Mouse (Mus musculus) bone marrow, adult 2 months (tissue): ENCODE data around the gene Fermt1. TPM values are rescaled to one million over a fixed set of nuclear protein-coding genes. Genes with fewer than 3 reads are reported as not detected.

Source experiments
- H3K27ac ChIP-seq: fragments of 200-500 bp; 2 replicates; pipeline ENCODE4 v1.5.1; 2012; ENCODE audit warnings: low read depth, mild to moderate bottlenecking, control low read depth, inconsistent platforms, low read length; ENCODE audit not compliant: control insufficient read depth, poor library complexity, insufficient read depth
- H3K4me1 ChIP-seq: fragments of 200-500 bp; 2 replicates; pipeline ENCODE4 v1.6.1; 2011; ENCODE audit warnings: low read length; ENCODE audit not compliant: control insufficient read depth, insufficient read depth
- H3K4me3 ChIP-seq: fragments of 200-500 bp; replicated peaks from 2 replicates; pipeline ENCODE3; 2011; ENCODE audit warnings: mild to moderate bottlenecking, low read depth, low read length, control low read depth; ENCODE audit not compliant: control insufficient read depth
- CTCF ChIP-seq: fragments of 200-500 bp; IDR thresholded peaks from 2 replicates; pipeline ENCODE4 v1.5.1; 2011; ENCODE audit warnings: low read length, control low read depth; ENCODE audit not compliant: control insufficient read depth, insufficient read depth
- POLR2A ChIP-seq: fragments of 200-500 bp; IDR thresholded peaks from 2 replicates; pipeline ENCODE4 v1.6.1; 2011; ENCODE audit warnings: low read depth, mild to moderate bottlenecking, control low read depth, low read length, borderline replicate concordance; ENCODE audit not compliant: control insufficient read depth
- WGBS: fragments of 180-500 bp; shearing (Covaris S2); methylation state at CpG from one replicate; pipeline ENCODE4 v1.1.7; 2018; 5-methylcytosine and 5-hydroxymethylcytosine counted together
- polyA plus RNA-seq: library from polyadenylated mRNA; stranded (reverse); fragments of >200 nt; gene quantifications from 2 replicates; pipeline ENCODE4 v1.2.4, GENCODE M21; 2011; ENCODE audit warnings: low replicate concordance; ENCODE audit not compliant: missing spikeins, insufficient read depth, insufficient read length

Gene Fermt1
- polyA plus RNA-seq, 1 experiment: not detected

DNA sequence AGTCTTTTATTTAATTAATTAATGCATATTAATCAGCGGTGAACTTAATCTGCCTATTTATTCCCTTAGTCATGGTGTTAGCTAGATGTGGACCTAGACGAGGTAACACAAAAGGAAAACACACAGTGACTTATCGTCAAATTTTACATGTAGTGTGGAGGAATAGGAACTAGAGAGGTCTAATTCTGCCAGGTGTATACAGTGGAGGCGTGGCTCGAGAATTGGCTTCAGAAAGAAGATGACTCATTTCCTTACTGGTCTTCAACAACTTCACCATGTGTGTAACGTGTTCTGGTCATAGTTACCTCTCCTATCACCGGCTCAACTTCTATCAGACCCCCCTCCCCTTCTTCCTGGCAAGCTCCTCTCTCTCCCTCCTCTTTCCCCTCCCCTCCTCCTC, 2.5 kb upstream of the Fermt1 start:
- H3K27ac ChIP-seq: no peak overlapping the region
- H3K4me3 ChIP-seq: no peak overlapping the region
- H3K4me1 ChIP-seq: no peaks in the 10 kb centered on the region
- 40% methylated on average over 7 of the region's 7 CpGs for WGBS
- TF ChIP-seq POLR2A: no peak
- TF ChIP-seq CTCF: no peak

DNA sequence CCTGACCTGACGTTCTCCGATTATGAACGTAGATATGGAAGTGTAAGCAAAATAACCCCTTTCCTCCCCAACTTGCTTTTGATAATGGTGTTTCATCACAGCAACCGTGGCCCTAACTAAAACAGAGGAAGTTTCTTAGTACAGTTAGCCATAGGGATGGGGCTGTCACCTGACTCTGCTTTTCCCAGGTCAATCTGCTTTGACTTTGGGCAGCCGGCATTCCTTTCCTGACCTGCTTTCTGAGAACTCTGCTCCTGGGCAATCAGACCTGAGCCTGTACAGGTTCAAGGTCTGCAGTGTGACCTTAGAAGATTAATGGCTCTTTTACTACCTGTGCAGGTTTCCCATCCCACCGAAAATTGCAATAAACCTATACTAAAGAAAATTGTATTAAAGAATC, 1.3 kb upstream of the Fermt1 start:
- Histone ChIP-seq H3K4me3 (no peak overlapping the region), H3K4me1 (no peaks in the 10 kb centered on the region), H3K27ac (no peak overlapping the region)
- 57% methylated on average over 6 of the region's 6 CpGs for WGBS
- TF ChIP-seq POLR2A (no peak), CTCF (no peak)

DNA sequence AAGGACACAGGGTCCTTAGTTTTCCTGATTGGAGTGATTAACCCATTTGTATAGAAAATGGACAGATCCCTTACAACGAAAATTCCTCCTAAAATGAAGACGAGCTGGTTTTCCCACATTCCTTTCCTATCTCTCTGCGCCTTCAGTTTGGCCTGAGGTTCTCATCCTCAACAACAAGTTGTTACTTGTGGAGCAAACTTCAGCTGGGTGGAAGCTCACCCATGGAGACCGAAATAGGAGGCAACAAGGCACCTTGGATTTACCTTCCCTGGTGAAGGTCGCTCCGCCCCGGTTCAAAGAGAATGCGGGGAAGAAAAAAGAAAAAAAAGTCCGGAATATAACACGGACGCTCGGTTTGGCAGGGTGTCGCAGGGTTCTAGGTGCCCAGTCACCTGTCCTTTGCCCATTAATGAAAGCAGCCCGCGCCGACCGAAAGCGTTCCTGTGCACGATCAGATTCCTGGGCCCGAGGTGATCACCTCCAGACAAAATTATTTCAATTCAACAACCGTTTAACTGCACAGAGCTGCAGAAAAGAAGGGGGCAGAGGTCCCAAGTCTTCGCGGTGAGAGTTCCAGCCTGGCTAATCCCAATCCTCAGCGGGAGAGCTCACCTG, 888 bp downstream of the Fermt1 start:
- TF ChIP-seq POLR2A (no peak), CTCF (no peak)
- H3K4me3 ChIP-seq: no peak overlapping the region
- H3K4me1 ChIP-seq: no peaks in the 10 kb centered on the region
- no peak overlapping the region for H3K27ac ChIP-seq
- 13% methylated on average over 24 of the region's 24 CpGs for WGBS

DNA sequence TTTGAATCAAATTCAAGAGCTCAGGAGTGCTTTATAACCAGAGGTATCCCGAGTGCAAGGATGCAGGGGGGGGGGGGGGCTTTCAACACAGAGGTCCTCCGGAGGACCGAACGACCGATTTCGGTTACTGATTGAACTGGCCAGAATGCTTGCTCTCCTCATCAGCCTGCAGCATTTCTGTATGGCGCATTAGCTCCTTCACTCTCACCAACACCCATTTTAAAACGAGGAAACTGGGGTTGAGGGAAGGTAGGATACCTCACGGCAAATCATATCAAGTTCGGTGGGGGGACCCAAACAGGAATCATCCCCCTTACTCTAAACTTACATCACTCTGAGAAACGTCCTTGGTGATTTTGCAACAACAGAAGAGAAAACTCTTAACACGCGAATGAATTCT, 1.7 kb downstream of the Fermt1 start:
- Histone ChIP-seq H3K27ac (no peak overlapping the region), H3K4me3 (no peak overlapping the region), H3K4me1 (no peaks in the 10 kb centered on the region)
- TF ChIP-seq POLR2A: no peak
- TF ChIP-seq CTCF: no peak
- 37% methylated on average over 13 of the region's 13 CpGs for WGBS

DNA sequence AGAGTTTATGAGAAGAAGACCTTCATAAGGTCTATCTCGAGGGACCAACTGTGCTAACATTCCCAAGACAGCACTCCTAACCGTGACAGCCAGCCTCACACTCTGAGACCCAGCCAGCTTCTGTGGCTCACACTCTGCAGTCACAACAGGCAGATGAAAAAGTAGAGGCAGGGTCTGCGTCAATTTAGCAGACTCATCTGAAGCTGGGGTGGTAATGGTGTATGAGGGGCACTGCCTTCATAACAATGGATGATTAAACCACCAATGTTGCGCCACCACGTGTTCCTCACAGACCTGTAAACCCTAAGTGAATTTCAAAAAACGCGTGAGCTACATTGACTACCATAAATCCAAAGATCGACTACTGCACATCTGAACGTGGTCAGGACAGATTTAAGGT, 2.1 kb downstream of the Fermt1 start:
- H3K4me3 ChIP-seq: no peak overlapping the region
- no peaks in the 10 kb centered on the region for H3K4me1 ChIP-seq
- 43% methylated on average over 9 of the region's 9 CpGs for WGBS
- H3K27ac ChIP-seq: no peak overlapping the region
- TF ChIP-seq CTCF (no peak), POLR2A (no peak)

DNA sequence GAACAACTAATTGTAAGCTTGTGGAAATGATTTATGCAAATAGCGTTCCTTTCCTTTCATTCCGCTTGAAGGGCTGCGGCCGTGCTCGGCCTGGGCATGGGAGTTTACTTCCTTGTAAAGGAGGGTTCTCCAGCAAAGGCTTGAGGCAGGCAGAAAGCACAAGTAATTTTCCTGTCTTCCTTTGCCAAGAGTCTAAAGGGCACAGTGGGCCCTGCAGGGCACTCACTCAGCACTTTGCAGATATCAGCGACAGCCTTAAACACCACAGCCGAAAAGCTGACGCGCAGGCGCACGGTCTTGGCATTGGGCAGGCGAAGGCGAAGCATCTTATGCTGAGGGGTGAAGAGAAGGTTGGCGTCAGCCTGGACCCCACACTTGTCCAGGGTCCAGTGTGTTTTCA, 6.7 kb downstream of the Fermt1 start:
- TF ChIP-seq CTCF (no peak), POLR2A (no peak)
- Histone ChIP-seq H3K4me3 (no peak overlapping the region), H3K27ac (no peak overlapping the region), H3K4me1 (no peaks in the 10 kb centered on the region)
- WGBS: 84% methylated on average over 14 of the region's 14 CpGs

DNA sequence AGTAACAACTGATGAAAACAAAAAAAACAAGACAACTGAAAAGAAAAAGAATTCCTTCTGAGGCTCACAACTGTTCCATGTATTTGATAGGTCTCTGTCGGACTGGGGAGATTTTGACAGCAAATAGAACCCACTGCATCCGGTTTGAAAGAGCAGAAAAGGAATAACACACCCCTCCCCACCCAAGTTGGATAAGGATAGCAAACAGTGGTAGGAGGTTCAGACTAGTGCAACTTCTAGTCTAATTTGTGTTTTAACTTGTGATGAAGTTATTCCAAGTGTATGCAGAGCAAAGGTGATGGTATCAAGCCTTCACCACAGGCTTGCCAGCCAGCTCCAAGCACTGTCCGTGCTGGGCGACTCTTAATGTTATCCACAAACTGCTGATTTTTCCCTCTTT, 9.5 kb downstream of the Fermt1 start:
- WGBS: 63% methylated on average over 4 of the region's 4 CpGs

DNA sequence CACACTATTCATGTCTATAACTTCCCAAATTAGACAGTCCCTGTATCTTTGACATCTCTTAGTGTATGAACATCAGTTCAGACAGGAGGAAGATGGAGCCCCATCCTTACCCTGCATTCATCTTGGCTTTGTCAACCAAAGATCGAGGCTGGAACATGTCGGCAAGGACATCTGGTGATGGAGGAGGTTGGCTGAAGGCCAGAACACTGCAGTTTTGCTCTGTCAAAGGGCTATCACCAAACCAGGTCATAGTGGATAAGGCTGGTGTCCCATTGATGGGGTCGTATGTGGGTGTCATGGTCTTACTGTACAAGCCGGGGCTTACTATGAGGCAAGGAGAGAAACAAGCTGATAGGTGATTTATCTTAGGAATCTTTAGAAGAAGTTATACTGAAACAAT, 11.0 kb downstream of the Fermt1 start:
- TF ChIP-seq POLR2A: no peak
- no peak for TF ChIP-seq CTCF
- H3K4me3 ChIP-seq: no peak overlapping the region
- H3K27ac ChIP-seq: no peak overlapping the region
- H3K4me1 ChIP-seq: no peaks in the 10 kb centered on the region
- WGBS: 82% methylated on average over 4 of the region's 4 CpGs

More for the DNA sequence above, 9.5 kb downstream of the Fermt1 start:
- TF ChIP-seq POLR2A (no peak), CTCF (no peak)
- H3K4me3 ChIP-seq: no peak overlapping the region
- no peak overlapping the region for H3K27ac ChIP-seq
- H3K4me1 ChIP-seq: no peaks in the 10 kb centered on the region

DNA sequence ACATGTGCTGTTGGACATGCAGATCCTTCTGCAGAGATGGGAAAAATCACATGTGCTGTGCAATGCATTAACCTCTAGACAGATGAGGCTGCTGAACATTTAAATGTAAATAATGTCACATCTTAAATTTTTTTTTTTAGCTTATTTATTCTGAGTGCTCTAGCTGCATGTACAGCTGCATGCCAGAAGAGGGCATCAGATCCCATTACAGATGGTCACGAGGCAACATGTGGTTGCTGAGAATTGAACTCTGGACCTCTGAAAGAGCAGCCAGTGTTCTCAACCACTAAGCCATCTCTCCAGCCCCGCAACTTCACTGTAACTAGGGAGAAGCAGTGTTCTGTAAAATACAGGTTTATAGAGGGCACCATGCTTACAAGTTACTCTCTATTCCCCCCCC, 11.6 kb downstream of the Fermt1 start:
- Histone ChIP-seq H3K27ac (no peak overlapping the region), H3K4me3 (no peak overlapping the region), H3K4me1 (no peaks in the 10 kb centered on the region)
- 61% methylated on average over 2 of the region's 2 CpGs for WGBS
- TF ChIP-seq CTCF: no peak
- no peak for TF ChIP-seq POLR2A
